Mouse (Mus musculus): ENCODE measurements around the gene Prss41.

DNA sequence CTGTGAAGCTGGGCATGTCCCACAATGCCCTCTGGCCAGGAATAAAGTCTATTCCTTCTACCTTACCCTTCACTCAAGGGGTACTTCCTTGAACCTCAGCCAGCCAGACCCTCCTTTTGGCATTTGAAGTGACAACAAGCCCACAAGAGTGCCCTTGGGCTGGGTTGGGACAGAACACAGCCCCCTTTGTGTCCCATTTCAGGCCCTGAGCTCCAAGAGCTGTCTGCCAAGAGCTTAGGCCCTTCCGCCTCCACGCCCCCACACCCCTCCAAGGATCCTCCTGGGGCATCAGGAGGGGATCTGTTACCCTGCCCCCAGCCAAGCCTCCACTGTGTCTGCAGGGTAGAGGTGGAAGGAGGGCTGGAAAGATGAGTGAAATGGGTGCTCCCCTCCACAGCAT, 33.2 kb upstream of the Prss41 start:
- TF ChIP-seq CTCF (IDR thresholded peaks at IDR 0.05; ENCODE audit: low read depth) (no peak), EP300 (IDR thresholded peaks at IDR 0.05; ENCODE audit: low read depth) (no peak)
